Mouse (Mus musculus) kidney, adult 18-20 months (tissue): Measurements from ENCODE around the gene Ccdc92.

ENCODE experiments used
- DNase-seq: peaks from one replicate; pipeline ENCODE4 v3.0.0; 2021

Gene Ccdc92

GRCm38 (mm10) chr5:124862013-124862866 is at the start of gene Ccdc92, which contains the start of gene Zfp664:
TSS of gene Ccdc92 (minus strand) at chr5:124862424.
TSS of gene Zfp664 (plus strand) at chr5:124862691.
- peak; percentile 95 for DNase-seq

GRCm38 (mm10) chr5:124908860-124909259 is 46.6 kb upstream of the Ccdc92 start:
- DNase-seq = peak; percentile 84

- DNase-seq = no peak
Observed at GRCm38 (mm10) chr5:124906890-124907289, 44.7 kb upstream of the Ccdc92 start.

GRCm38 (mm10) chr5:124903852-124904251 is 41.6 kb upstream of the Ccdc92 start:
- DNase-seq = no peak

GRCm38 (mm10) chr5:124902195-124902594 is 40.0 kb upstream of the Ccdc92 start:
- no peak for DNase-seq

- DNase-seq = peak; percentile 31
Observed at GRCm38 (mm10) chr5:124901675-124902074, 39.5 kb upstream of the Ccdc92 start.

- DNase-seq = peak; percentile 7
Observed at GRCm38 (mm10) chr5:124900738-124901490, 38.7 kb upstream of the Ccdc92 start.

- peak; percentile 86 for DNase-seq
Observed at GRCm38 (mm10) chr5:124899945-124900631, 37.9 kb upstream of the Ccdc92 start.

GRCm38 (mm10) chr5:124896135-124896534 is 33.9 kb upstream of the Ccdc92 start:
- DNase-seq = no peak

- no peak for DNase-seq
Observed at GRCm38 (mm10) chr5:124891921-124892370, 29.7 kb upstream of the Ccdc92 start.

GRCm38 (mm10) chr5:124888661-124889060 is 26.4 kb upstream of the Ccdc92 start:
- no peak for DNase-seq

GRCm38 (mm10) chr5:124883877-124884276 is 21.7 kb upstream of the Ccdc92 start:
- no peak for DNase-seq

- no peak for DNase-seq
Observed at GRCm38 (mm10) chr5:124879801-124880200, 17.6 kb upstream of the Ccdc92 start.

- DNase-seq = no peak
Observed at GRCm38 (mm10) chr5:124879251-124879650, 17.0 kb upstream of the Ccdc92 start.

- DNase-seq = no peak
Observed at GRCm38 (mm10) chr5:124873890-124874601, 11.8 kb upstream of the Ccdc92 start.

GRCm38 (mm10) chr5:124873096-124873495 is 10.9 kb upstream of the Ccdc92 start:
- DNase-seq = no peak

GRCm38 (mm10) chr5:124872033-124872432 is 9.8 kb upstream of the Ccdc92 start:
- DNase-seq = no peak

GRCm38 (mm10) chr5:124868981-124869380 is 6.8 kb upstream of the Ccdc92 start:
- DNase-seq = peak; percentile 74

- DNase-seq = peak; percentile 58
Observed at GRCm38 (mm10) chr5:124862871-124863741, 882 bp upstream of the Ccdc92 start.

- DNase-seq = peak; percentile 37
Observed at GRCm38 (mm10) chr5:124861463-124861862, 761 bp downstream of the Ccdc92 start.

- no peak for DNase-seq
Observed at GRCm38 (mm10) chr5:124860013-124860412, 2.2 kb downstream of the Ccdc92 start.
